Mouse (Mus musculus) liver, embryonic 12.5 days (tissue): ENCODE data around the gene Tomm7. TPM values are rescaled to one million over a fixed set of nuclear protein-coding genes. Genes with fewer than 3 reads are reported as not detected.
"Not testable (repeated sequence)": the region's sequence is repeated elsewhere in the genome, so short reads cannot be mapped to it uniquely, and the experiment has no call there.

Experiments
- ATAC-seq: fragments of 200-750 bp; cut with Nextera tagmentation; 2 replicates; pipeline ENCODE4 v1.8.0; 2017; ENCODE audit warnings: moderate number of reproducible peaks, mild to moderate bottlenecking, moderate library complexity
- H3K27ac ChIP-seq: fragments of 300-500 bp; sonication (generic); 2 replicates; pipeline ENCODE4 v1.5.1; 2016; ENCODE audit warnings: mild to moderate bottlenecking
- H3K27me3 ChIP-seq: fragments of 300-500 bp; sonication (generic); replicated peaks from 2 replicates; pipeline ENCODE4 v1.6.1; 2016; ENCODE audit warnings: mild to moderate bottlenecking, moderate library complexity
- H3K36me3 ChIP-seq: fragments of 300-500 bp; sonication (generic); 2 replicates; pipeline ENCODE4 v1.6.1; 2016; ENCODE audit warnings: mild to moderate bottlenecking, moderate library complexity
- H3K4me1 ChIP-seq: fragments of 300-500 bp; sonication (generic); 2 replicates; pipeline ENCODE4 v1.6.1; 2016
- H3K4me2 ChIP-seq: fragments of 300-500 bp; sonication (generic); 2 replicates; pipeline ENCODE4 v1.6.1; 2016; ENCODE audit warnings: mild to moderate bottlenecking, moderate library complexity
- H3K4me3 ChIP-seq: fragments of 300-500 bp; sonication (generic); 2 replicates; pipeline ENCODE4 v1.5.1; 2016; ENCODE audit warnings: mild to moderate bottlenecking, moderate library complexity
- H3K9ac ChIP-seq: fragments of 300-500 bp; sonication (generic); 2 replicates; pipeline ENCODE4 v1.6.1; 2016; ENCODE audit warnings: mild to moderate bottlenecking, moderate library complexity
- H3K9me3 ChIP-seq: fragments of 300-500 bp; sonication (generic); replicated peaks from 2 replicates; pipeline ENCODE4 v1.6.1; 2016; ENCODE audit warnings: mild to moderate bottlenecking, moderate library complexity
- WGBS: fragments of 180-500 bp; shearing (Covaris S2); methylation state at CpG from one replicate; pipeline ENCODE4 v1.1.7; 2016; ENCODE audit not compliant: insufficient replicate concordance; 5-methylcytosine and 5-hydroxymethylcytosine counted together
- polyA plus RNA-seq: library from polyadenylated mRNA; unstranded; fragments of >200 nt; fragmentation: Nextera tagmentation; extraction: Ambion mirVana; gene quantifications from 2 replicates; pipeline ENCODE4 v1.2.1, GENCODE M21; 2016

Gene Tomm7
- 99.0 and 101 TPM in 2 replicates for polyA plus RNA-seq

DNA sequence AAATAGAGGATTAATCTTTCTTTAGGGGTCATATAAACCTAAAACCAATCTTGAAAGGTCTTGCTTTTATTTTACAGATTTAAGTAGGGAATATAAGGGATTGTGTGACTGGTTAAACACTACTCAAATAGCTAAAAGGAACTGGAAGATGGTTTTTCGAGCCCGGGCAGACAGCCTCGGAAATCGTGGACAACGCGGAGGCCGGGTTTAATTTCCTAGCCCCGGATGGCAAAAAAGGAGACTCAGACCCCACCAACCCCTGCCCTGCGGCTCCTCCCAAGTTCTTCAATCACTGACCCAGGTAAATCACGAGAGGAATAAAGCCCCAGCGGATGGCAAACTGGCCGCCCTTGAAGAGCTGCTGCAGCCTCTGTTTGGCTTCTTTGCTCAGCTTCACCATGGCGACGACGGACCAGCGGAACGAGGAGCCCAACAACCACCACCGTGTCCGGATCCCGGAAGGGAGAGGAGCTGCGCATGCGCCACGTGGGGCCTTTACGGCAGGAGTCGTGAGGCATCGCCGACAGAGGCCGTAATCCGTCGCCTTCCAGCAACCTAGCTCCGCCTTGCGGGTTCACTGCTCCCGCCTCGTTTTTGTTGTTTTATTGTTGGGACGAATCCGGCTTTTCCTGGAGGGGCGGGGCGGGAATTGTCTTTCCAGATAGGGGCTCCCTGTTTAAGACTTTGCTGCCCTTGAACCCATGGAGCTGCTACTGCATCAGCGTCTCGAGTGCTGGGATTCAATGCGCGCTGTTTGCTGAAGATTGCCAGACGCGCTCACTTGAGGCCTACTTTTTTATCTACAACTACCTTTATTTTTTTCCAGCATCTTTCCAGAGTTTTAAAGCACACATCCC, at the start of gene Tomm7:
Gene Tomm7, minus strand, starts transcription at position 488 of the 857 bp plus-strand sequence.
- H3K27ac ChIP-seq: peak within 1 kb of the TSS; percentile 85

DNA sequence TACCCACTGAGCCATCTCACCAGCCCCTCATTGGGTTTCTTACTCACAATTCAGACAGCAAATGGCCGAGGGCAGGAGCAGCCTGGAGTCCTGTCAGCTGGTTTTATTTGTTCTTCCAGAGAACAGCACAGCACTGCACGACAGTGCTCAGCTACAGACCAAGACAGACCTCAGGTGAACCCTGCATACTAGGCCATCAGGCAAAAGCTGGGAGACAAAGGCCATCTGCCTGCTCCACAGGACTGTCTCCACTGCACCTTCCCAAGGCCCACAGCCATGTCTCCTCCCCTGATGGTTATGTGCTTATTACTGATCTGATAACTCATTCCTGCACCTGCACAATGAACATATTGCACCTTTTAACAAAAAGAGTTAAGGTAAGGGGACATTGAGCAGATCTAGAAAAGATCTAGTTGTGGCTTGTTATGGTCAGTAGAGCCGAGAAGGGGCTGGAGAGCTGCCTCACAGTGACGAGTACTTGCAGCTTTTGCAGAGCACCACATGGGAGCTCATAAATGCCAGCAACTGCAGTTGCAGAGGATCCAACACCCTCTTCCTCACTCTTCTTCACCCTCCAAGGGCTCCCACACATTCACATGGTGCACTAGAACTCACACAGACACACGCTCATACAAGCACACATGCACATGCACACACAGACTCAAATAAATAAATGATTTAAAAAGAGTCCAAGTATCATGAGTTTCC, 49.3 kb upstream of the Tomm7 start:
- ATAC-seq: no peak
- Histone ChIP-seq H3K9me3 (no peaks in the 10 kb centered on the region), H3K27me3 (0 out of 2 replicates have a peak, but pooled peaks cover 7% of the 10 kb centered on the region), H3K36me3 (no peaks in the 10 kb centered on the region), H3K27ac (no peak overlapping the region), H3K4me2 (peak overlapping the region; percentile 46; the same call in 1 of the 2 replicates), H3K9ac (no peak overlapping the region), H3K4me1 (peaks cover 22% of the 10 kb centered on the region), H3K4me3 (no peak overlapping the region)
- 71% methylated on average over 5 of the region's 5 CpGs for WGBS

More for the DNA sequence above, at the start of gene Tomm7:
- Histone ChIP-seq H3K9me3 (no peaks in the 10 kb centered on the region), H3K27me3 (0 out of 2 replicates have a peak, but pooled peaks cover 8% of the 10 kb centered on the region), H3K4me3 (peak within 1 kb of the TSS; percentile 78), H3K9ac (peak within 1 kb of the TSS; percentile 82), H3K4me1 (peaks cover 20% of the 10 kb centered on the region), H3K4me2 (peak within 1 kb of the TSS; percentile 70), H3K36me3 (peaks cover 21% of the 10 kb centered on the region)
- WGBS: under 1% methylated on average over 44 of the region's 44 CpGs
- peak; percentile 92 for ATAC-seq

DNA sequence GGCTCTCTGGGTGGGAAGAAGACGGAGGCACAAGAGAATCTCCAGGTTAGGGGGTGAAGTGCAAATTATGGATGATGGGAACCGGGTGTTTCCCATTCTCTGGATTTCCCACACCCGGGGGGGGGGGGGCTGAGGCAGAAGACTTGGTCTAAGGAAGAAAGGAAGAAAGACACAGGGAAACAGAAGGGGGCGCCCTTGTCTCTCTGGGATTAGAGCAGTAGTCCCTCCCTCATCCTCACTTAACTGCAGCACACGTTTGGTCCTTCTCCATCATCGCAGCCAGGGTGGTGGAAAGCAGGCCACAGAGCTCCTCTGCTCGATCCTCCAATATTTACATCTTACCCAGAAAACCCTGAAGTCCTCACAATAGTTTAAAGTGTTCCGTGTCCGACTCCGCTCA, 46.8 kb upstream of the Tomm7 start:
- peak; percentile 68 for ATAC-seq
- Histone ChIP-seq H3K4me1 (peaks cover 22% of the 10 kb centered on the region), H3K9ac (no peak overlapping the region), H3K36me3 (no peaks in the 10 kb centered on the region), H3K4me3 (no peak overlapping the region), H3K4me2 (no peak overlapping the region), H3K27me3 (0 out of 2 replicates have a peak, but pooled peaks cover 7% of the 10 kb centered on the region), H3K9me3 (no peaks in the 10 kb centered on the region), H3K27ac (no peak overlapping the region)
- WGBS: 35% methylated on average over 10 of the region's 10 CpGs

DNA sequence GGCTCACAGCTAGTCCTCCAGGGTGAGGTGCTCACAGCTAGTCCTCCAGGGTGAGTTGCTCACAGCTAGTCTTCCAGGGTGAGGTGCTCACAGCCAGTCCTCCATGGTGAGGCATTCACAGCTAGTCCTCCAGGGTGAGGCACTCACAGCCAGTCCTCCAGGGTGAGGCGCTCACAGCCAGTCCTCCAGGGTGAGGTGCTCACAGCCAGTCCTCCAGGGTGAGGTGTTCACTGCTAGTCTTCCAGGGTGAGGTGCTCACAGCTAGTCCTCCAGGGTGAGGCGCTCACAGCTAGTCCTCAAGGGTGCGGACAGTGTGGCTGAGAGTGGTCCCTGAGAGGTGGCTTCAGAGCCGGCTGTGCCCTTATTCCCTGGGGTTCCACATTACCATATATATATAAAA, 45.5 kb upstream of the Tomm7 start:
- 0 out of 2 replicates have a peak, but pooled peaks have one; percentile 59 for ATAC-seq
- H3K4me1 ChIP-seq: peaks cover 19% of the 10 kb centered on the region
- H3K4me2 ChIP-seq: no peak overlapping the region
- H3K9ac ChIP-seq: no peak overlapping the region
- no peaks in the 10 kb centered on the region for H3K9me3 ChIP-seq
- H3K27ac ChIP-seq: no peak overlapping the region
- H3K27me3 ChIP-seq: 0 out of 2 replicates have a peak, but pooled peaks cover 7% of the 10 kb centered on the region
- no peak overlapping the region for H3K4me3 ChIP-seq
- 64% methylated on average over 4 of the region's 4 CpGs for WGBS
- no peaks in the 10 kb centered on the region for H3K36me3 ChIP-seq

DNA sequence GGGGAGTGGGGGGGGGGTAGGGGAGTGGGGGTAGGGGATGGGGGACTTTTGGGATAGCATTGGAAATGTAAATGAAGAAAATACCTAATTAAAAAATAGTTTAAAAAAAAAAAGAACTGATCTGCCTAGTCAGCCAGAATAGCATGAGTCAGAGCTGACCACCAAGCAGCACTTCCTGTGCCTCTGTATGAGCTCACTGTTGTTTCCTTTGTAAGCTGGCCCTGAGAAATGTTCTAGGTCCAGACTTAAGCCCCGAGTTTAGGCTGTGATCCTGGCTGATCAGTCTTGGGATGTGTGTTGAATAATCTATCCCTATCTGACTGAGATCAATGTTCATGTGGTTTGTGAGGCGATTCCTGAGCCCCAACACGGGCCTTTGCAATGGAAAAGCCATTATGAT, 43.1 kb upstream of the Tomm7 start:
- ATAC-seq: no peak

DNA sequence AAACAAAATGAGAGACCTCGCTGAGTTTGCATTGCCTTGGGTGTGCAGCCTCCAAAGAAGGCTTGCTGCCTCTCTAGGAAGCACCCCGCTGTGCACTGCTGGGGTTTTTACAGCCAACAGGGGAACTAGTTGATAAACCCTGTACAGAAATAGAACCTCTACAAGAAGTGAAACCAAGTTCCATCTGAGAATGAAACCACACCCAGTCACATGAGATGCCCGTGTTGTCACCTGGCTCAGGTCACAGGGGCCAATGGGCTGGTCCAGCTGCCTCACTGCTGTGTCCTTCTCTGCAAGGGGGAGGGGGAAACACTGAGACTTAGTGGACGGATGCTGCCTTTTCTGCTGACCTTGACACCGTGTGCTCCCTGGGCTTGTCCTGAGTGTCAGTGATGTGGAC, 30.5 kb upstream of the Tomm7 start:
- Histone ChIP-seq H3K4me3 (no peak overlapping the region), H3K36me3 (no peaks in the 10 kb centered on the region), H3K4me1 (0 out of 2 replicates have a peak, but pooled peaks cover 6% of the 10 kb centered on the region), H3K27me3 (peaks cover 37% of the 10 kb centered on the region), H3K9me3 (no peaks in the 10 kb centered on the region), H3K9ac (no peak overlapping the region), H3K27ac (no peak overlapping the region), H3K4me2 (no peak overlapping the region)
- ATAC-seq: no peak
- 45% methylated on average over 5 of the region's 5 CpGs for WGBS

More for the DNA sequence above, 43.1 kb upstream of the Tomm7 start:
- no peak overlapping the region for H3K27ac ChIP-seq
- no peaks in the 10 kb centered on the region for H3K9me3 ChIP-seq
- no peak overlapping the region for H3K4me3 ChIP-seq
- no peak overlapping the region for H3K9ac ChIP-seq
- H3K4me1 ChIP-seq: 0 out of 2 replicates have a peak, but pooled peaks cover 4% of the 10 kb centered on the region
- H3K4me2 ChIP-seq: no peak overlapping the region
- peaks cover 7% of the 10 kb centered on the region; the same call in 1 of the 2 replicates for H3K27me3 ChIP-seq
- WGBS: 38% methylated on average over 3 of the region's 3 CpGs
- no peaks in the 10 kb centered on the region for H3K36me3 ChIP-seq

DNA sequence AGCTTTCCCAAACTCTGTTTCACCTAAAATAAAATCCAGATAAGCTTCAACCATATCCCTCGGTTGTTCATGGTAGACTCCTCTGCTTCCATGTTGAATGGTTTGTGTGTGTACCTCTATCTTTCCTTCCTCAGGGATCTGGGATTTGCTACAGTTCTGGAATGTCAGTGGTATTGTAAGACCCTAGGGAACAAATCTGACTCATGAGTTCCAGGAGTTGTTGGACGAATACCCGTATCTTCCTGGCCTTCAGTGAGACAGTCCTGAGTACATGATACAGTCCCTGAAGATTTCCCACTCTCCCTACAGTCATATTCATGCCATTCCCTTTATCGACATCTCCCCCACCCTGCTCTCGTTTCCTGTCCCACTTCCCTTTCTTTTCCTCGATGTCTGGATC, 28.6 kb upstream of the Tomm7 start:
- ATAC-seq: no peak
- Histone ChIP-seq H3K27ac (no peak overlapping the region), H3K4me1 (0 out of 2 replicates have a peak, but pooled peaks cover 6% of the 10 kb centered on the region), H3K9me3 (no peaks in the 10 kb centered on the region), H3K4me2 (no peak overlapping the region), H3K27me3 (peaks cover 30% of the 10 kb centered on the region), H3K9ac (no peak overlapping the region), H3K36me3 (no peaks in the 10 kb centered on the region), H3K4me3 (no peak overlapping the region)
- 54% methylated on average over 6 of the region's 6 CpGs for WGBS

DNA sequence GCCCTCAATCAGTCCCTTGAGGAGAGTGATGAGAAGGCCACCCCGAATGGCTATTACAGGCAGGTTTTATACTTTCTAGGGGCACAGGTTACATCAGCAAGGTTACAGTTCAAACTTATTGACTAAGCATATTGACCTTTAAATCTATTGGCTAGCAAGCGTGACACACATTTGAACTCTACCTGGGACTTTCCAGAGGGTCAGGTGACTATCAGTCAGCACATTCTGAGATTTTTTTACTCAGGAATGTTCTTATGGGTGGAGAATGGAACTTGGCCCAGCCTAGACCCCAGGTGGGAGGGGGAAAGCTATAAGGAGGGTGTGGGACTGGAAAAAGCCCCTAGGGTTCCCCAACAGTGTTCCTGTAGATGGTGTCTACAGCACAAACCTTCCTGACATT, 27.4 kb upstream of the Tomm7 start:
- not testable (repeated sequence) for H3K27ac ChIP-seq, H3K9me3 ChIP-seq, ATAC-seq, H3K4me1 ChIP-seq, H3K4me3 ChIP-seq, H3K4me2 ChIP-seq, H3K36me3 ChIP-seq, H3K9ac ChIP-seq
- H3K27me3 ChIP-seq: peaks cover 21% of the 10 kb centered on the region
- WGBS: 65% methylated on average over 2 of the region's 2 CpGs

DNA sequence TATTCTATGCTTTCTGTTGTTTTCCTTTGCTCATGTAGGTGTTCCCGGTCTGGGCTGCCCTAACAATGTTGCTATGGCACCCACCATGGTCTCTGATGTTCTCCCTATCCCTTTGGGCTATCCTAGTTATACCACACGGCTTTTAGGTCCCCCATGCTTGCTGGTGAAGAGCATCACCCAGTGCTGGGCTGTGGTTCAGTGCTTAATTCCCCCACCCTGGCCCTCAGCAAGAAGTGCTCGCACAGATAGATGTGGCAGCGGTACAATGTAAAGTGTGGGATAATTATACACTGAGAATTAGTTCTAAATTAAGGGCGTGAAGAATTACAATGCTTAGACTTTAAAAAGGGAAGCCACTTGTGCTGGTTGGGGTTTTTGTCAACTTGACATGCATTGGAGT, 22.0 kb upstream of the Tomm7 start:
- Histone ChIP-seq H3K4me2 (no peak overlapping the region), H3K27me3 (peaks cover 7% of the 10 kb centered on the region; the same call in 1 of the 2 replicates), H3K9me3 (no peaks in the 10 kb centered on the region), H3K36me3 (no peaks in the 10 kb centered on the region), H3K9ac (no peak overlapping the region), H3K27ac (no peak overlapping the region), H3K4me1 (no peaks in the 10 kb centered on the region; the same call in 1 of the 2 replicates), H3K4me3 (no peak overlapping the region)
- ATAC-seq: no peak
- WGBS: 60% methylated on average over 5 of the region's 5 CpGs

DNA sequence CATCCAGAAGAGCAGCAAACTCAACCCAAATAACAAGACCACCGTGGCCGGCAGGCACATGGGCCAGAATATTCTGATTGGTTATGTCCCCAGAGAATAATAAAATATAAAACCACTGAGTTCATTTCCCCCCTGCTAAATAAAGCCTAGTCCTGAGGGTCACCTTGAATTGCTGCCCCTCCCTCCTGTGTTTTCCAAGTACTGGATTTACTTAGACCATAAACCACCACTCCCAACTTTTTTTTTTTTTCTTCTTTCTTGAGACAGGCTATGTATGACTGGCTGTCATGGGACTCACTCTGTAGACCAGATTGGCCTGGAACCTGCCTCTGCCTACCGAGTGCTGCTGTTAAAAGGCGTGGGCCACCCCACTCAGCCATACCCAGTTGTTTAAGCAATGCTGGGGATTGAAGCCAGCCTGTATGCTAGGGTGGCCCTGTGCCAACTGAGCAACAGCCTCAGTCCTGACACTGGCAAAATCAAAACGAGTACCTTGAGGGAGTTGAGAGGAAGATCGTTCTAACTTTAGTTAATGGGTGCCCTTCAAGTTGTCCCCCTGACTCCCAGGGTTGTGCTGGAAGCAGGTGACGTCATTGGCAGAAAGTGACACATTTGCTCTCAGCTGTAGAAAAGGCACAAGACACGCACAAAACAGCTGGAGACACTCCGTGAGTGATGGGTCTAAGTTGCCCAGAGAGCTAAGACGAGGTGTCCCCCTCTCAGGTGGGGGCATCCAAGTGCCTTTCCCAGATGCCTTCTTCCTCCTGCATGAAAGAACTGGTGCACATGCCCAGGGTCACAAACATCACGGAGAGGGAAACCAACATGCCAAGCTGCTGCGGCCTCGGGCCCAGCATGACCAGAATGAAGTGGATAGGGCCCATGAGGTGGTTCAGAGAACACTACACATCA, 20.3 kb upstream of the Tomm7 start:
- Histone ChIP-seq H3K4me2 (no peak overlapping the region), H3K4me3 (no peak overlapping the region), H3K9ac (no peak overlapping the region), H3K36me3 (peaks cover 9% of the 10 kb centered on the region; the same call in 1 of the 2 replicates), H3K27ac (no peak overlapping the region), H3K27me3 (no peaks in the 10 kb centered on the region), H3K9me3 (no peaks in the 10 kb centered on the region), H3K4me1 (no peaks in the 10 kb centered on the region; the same call in 1 of the 2 replicates)
- no peak for ATAC-seq
- WGBS: 74% methylated on average over 13 of the region's 13 CpGs
